Mouse (Mus musculus) forebrain, embryonic 10.5 days (tissue): ENCODE measurements around the gene Sugp1. TPM values are rescaled to one million over a fixed set of nuclear protein-coding genes. Genes with fewer than 3 reads are reported as not detected.
"Not testable (repeated sequence)": the region's sequence is repeated elsewhere in the genome, so short reads cannot be mapped to it uniquely, and the experiment has no call there.

Experiments used
- DNase-seq: peaks from one replicate; pipeline ENCODE4 v3.0.0-alpha.2; 2017; ENCODE audit warnings: low spot score; ENCODE audit errors: extremely low spot score
- H3K27ac ChIP-seq: fragments of 300-500 bp; sonication (generic); 2 replicates; pipeline ENCODE4 v1.5.1; 2016; ENCODE audit warnings: mild to moderate bottlenecking
- H3K27me3 ChIP-seq: fragments of 300-500 bp; sonication (generic); 2 replicates; pipeline ENCODE4 v1.6.1; 2016; ENCODE audit warnings: mild to moderate bottlenecking; ENCODE audit not compliant: poor library complexity, severe bottlenecking
- H3K36me3 ChIP-seq: fragments of 300-500 bp; sonication (generic); replicated peaks from 2 replicates; pipeline ENCODE4 v1.6.1; 2016; ENCODE audit warnings: mild to moderate bottlenecking, moderate library complexity
- H3K4me1 ChIP-seq: fragments of 300-500 bp; sonication (generic); 2 replicates; pipeline ENCODE4 v1.6.1; 2016
- H3K4me3 ChIP-seq: fragments of 300-500 bp; sonication (generic); 2 replicates; pipeline ENCODE4 v1.5.1; 2016; ENCODE audit warnings: mild to moderate bottlenecking, moderate library complexity
- H3K9me3 ChIP-seq: fragments of 300-500 bp; sonication (generic); 2 replicates; pipeline ENCODE4 v1.6.1; 2016; ENCODE audit warnings: mild to moderate bottlenecking, moderate library complexity
- WGBS: fragments of 180-500 bp; shearing (Covaris S2); methylation state at CpG from one replicate; pipeline ENCODE4 v1.1.7; 2016; 5-methylcytosine and 5-hydroxymethylcytosine counted together
- polyA plus RNA-seq: library from polyadenylated mRNA; unstranded; fragments of >200 nt; fragmentation: Nextera tagmentation; extraction: Ambion mirVana; gene quantifications from 2 replicates; pipeline ENCODE4 v1.2.1, GENCODE M21; 2016

Gene Sugp1
- polyA plus RNA-seq, 1 experiment from 2014 or later: 55.3 TPM

DNA sequence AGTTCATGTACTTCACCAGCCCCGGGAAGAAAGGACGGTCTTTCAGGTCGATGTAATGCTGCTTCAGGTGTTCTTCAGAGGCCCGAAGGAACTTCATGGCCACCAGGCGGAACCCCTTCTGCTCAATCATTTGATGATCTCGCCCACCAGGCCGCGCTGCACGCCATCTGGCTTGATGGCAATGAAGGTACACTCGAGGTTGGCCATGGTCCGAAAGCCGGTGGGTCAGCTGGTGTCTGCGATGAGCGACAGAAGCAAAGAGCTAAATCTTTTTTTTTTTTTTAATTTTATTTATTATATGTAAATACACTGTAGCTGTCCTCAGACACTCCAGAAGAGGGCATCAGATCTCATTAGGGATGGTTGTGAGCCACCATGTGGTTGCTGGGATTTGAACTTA is 31.8 kb upstream of the Sugp1 start:
- not testable (repeated sequence) for H3K27ac ChIP-seq, H3K36me3 ChIP-seq, H3K27me3 ChIP-seq, DNase-seq, H3K4me3 ChIP-seq, H3K9me3 ChIP-seq, H3K4me1 ChIP-seq
- 87% methylated on average over 14 of the region's 14 CpGs for WGBS

GRCm38 (mm10) chr8:70012350-70012749 is 30.3 kb upstream of the Sugp1 start:
- H3K4me1 ChIP-seq: no peaks in the 10 kb centered on the region
- H3K27me3 ChIP-seq: no peaks in the 10 kb centered on the region
- peaks cover 17% of the 10 kb centered on the region for H3K36me3 ChIP-seq
- no peak for DNase-seq
- no peaks in the 10 kb centered on the region for H3K9me3 ChIP-seq
- H3K27ac ChIP-seq: no peak overlapping the region
- 83% methylated on average over 3 of the region's 3 CpGs for WGBS
- no peak overlapping the region for H3K4me3 ChIP-seq

DNA sequence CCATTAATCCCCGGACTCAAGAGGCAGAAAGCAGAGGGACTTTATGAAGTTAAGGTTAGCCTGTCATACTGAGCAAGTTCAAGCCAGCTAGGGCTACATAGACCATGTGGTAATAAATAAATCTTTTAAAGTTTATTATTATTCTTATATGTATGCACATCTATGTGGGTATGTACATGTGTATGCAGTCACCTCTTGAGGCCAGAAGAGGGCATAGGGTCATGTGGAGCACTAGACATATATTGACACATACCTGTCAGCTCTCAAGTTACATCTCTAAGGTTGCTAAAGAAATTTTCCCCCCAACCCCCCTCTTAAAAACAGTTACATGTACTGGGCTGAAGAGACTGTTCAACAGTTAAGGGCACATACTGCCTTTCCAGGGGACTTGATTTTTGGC is 29.9 kb upstream of the Sugp1 start:
- Histone ChIP-seq H3K4me1 (no peaks in the 10 kb centered on the region), H3K4me3 (no peak overlapping the region), H3K36me3 (peaks cover 21% of the 10 kb centered on the region), H3K9me3 (no peaks in the 10 kb centered on the region), H3K27ac (no peak overlapping the region), H3K27me3 (no peaks in the 10 kb centered on the region)
- 87% methylated on average over 1 of the region's 1 CpGs for WGBS
- DNase-seq: no peak

GRCm38 (mm10) chr8:70015017-70015416 is 27.6 kb upstream of the Sugp1 start:
- no peaks in the 10 kb centered on the region for H3K27me3 ChIP-seq
- no peak overlapping the region for H3K27ac ChIP-seq
- 80% methylated on average over 1 of the region's 1 CpGs for WGBS

GRCm38 (mm10) chr8:70023596-70023995 is 19.0 kb upstream of the Sugp1 start:
- 75% methylated on average over 8 of the region's 8 CpGs for WGBS
- no peaks in the 10 kb centered on the region for H3K27me3 ChIP-seq
- H3K4me3 ChIP-seq: no peak overlapping the region
- peaks cover 100% of the 10 kb centered on the region for H3K36me3 ChIP-seq
- no peak overlapping the region for H3K27ac ChIP-seq
- no peaks in the 10 kb centered on the region for H3K4me1 ChIP-seq
- DNase-seq: no peak
- no peaks in the 10 kb centered on the region for H3K9me3 ChIP-seq

More at GRCm38 (mm10) chr8:70015017-70015416, 27.6 kb upstream of the Sugp1 start:
- Histone ChIP-seq H3K4me1 (no peaks in the 10 kb centered on the region), H3K36me3 (peaks cover 43% of the 10 kb centered on the region), H3K4me3 (no peak overlapping the region), H3K9me3 (no peaks in the 10 kb centered on the region)
- no peak for DNase-seq

DNA sequence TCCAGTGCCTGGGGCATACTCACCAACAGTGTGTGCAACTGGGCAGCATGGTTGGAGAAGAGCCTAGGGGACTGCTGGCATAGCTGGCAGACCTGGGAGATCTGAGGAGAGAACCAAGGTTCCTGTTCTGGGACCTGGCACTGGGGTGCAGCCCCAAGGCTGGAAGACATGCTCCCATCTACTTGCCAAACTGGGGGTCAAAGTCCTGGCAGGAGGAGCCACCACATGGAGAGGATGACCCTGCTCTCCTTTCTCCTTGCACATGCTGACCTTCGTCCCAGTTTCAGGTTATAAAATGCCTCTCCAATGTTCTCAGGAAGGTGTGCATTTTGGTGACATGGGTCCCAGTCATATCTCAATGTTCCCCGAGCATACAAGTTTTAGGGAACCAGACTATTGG is 16.5 kb upstream of the Sugp1 start:
- DNase-seq: no peak
- H3K27ac ChIP-seq: no peak overlapping the region
- H3K4me1 ChIP-seq: no peaks in the 10 kb centered on the region
- H3K27me3 ChIP-seq: no peaks in the 10 kb centered on the region
- H3K4me3 ChIP-seq: no peak overlapping the region
- H3K9me3 ChIP-seq: no peaks in the 10 kb centered on the region
- peaks cover 100% of the 10 kb centered on the region for H3K36me3 ChIP-seq
- 89% methylated on average over 2 of the region's 2 CpGs for WGBS

DNA sequence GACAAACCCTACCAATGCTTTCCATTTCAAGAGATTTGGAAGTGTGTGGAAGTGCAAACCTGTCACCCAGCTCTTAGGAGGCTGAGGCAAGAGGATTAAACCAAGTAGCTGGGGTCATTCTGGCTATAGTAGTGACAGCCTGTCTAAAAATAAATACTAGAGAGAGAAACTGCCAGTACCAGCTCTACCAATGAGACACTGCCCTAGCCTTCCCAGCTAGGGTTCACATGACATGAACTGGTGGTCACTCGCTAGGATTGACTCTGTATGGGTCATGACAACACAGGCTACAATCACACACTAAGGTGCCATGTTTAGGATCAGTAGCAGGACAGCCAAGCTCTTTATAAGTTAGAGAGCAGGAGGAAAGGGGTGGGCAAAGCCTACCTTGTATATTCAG is 12.4 kb upstream of the Sugp1 start:
- no peak overlapping the region for H3K4me3 ChIP-seq
- H3K36me3 ChIP-seq: peaks cover 88% of the 10 kb centered on the region
- no peaks in the 10 kb centered on the region for H3K27me3 ChIP-seq
- H3K27ac ChIP-seq: no peak overlapping the region
- H3K4me1 ChIP-seq: no peaks in the 10 kb centered on the region
- WGBS: 97% methylated on average over 1 of the region's 1 CpGs
- no peak for DNase-seq
- no peaks in the 10 kb centered on the region for H3K9me3 ChIP-seq

- H3K4me3 ChIP-seq: no peak overlapping the region
- WGBS: 100% methylated on average over 1 of the region's 1 CpGs
Observed at GRCm38 (mm10) chr8:70037994-70038393, 4.6 kb upstream of the Sugp1 start.

DNA sequence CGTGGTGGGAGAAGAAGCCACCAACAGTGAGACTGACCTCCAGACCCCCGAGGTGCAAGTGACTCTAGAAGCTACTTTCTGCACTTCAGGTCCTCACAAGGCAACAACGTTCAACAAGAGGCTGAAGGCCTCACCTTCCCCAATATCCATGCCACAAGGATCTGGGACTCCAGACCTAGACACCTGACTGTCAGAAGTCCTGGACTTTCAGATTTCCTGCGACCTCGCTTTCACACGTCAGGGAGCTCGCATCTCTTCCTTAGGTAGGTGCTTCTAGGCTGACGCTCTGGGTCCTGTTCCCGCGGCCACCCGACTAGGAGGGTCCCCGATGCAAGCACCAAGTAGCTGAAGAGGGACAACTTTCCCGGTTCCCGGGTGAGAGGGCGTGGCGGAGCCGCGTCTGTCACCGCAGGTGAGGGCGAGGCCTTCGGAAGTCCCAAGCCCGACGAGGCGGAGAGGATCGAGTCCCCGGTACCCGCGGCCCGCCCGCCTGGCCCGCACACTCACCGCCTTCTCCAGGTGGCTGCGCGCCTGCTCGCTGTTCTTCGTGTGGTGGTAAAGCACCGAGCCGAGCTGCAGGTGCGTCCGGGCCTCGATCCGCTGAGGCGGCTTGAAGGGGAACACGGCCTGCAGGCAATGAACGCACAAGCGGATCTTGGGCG is 597 bp upstream of the Sugp1 start:
- peaks cover 24% of the 10 kb centered on the region for H3K36me3 ChIP-seq
- H3K4me1 ChIP-seq: peaks cover 37% of the 10 kb centered on the region
- no peaks in the 10 kb centered on the region for H3K27me3 ChIP-seq
- H3K27ac ChIP-seq: peak overlapping the region; percentile 94
- no peaks in the 10 kb centered on the region for H3K9me3 ChIP-seq
- DNase-seq: no peak
- H3K4me3 ChIP-seq: peak overlapping the region; percentile 100
- 2% methylated on average over 47 of the region's 47 CpGs for WGBS

More at GRCm38 (mm10) chr8:70037994-70038393, 4.6 kb upstream of the Sugp1 start:
- Histone ChIP-seq H3K27ac (no peak overlapping the region), H3K9me3 (no peaks in the 10 kb centered on the region), H3K4me1 (peaks cover 24% of the 10 kb centered on the region), H3K27me3 (no peaks in the 10 kb centered on the region), H3K36me3 (peaks cover 53% of the 10 kb centered on the region)
- no peak for DNase-seq

GRCm38 (mm10) chr8:70043996-70044395 is 1.4 kb downstream of the Sugp1 start:
- Histone ChIP-seq H3K27ac (no peak overlapping the region), H3K4me3 (peak overlapping the region; percentile 100), H3K27me3 (no peaks in the 10 kb centered on the region), H3K36me3 (peaks cover 19% of the 10 kb centered on the region), H3K4me1 (peaks cover 37% of the 10 kb centered on the region), H3K9me3 (no peaks in the 10 kb centered on the region)
- DNase-seq: no peak
- WGBS: 86% methylated on average over 5 of the region's 5 CpGs

DNA sequence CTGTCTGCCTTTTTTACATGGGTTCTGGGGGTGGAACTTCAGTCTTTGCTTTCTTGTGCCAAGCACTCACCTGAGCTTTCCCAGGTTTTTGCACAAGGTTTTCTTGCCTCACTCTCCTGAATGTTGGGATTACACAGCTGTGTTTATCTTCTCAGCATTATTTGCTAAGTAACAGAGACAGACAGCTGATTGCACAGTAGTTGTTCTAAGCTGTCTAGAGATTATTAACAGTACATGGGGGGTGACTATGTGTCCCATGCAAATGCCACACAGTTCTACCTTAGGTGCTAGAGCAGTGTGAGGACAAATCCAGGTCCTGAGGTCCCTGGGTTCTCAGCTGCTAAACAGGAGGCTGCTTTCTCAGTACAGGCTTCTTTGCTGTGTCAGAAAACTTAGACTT is 7.0 kb downstream of the Sugp1 start:
- Histone ChIP-seq H3K27me3 (no peaks in the 10 kb centered on the region), H3K4me1 (no peaks in the 10 kb centered on the region), H3K27ac (no peak overlapping the region), H3K9me3 (no peaks in the 10 kb centered on the region), H3K36me3 (peaks cover 66% of the 10 kb centered on the region), H3K4me3 (no peak overlapping the region)
- no peak for DNase-seq

DNA sequence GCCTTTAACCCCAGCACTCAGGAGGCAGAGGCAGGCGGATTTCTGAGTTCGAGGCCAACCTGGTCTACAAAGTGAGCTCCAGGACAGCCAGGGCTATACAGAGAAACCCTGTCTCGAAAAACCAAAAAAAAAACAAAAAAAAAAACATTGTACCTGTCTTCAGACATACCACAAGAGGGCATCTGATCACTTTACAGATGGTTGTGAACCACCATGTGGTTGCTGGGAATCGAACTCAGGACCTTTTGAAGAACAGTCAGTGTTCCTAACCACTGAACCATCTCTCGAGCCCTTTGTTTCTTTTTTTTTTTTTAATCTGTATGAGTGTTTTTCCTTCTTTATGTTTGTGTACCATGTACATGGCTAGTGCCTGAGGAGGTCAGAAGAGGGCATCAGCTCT is 7.8 kb downstream of the Sugp1 start:
- not testable (repeated sequence) for H3K9me3 ChIP-seq, H3K27me3 ChIP-seq, H3K27ac ChIP-seq, H3K4me3 ChIP-seq, H3K4me1 ChIP-seq, DNase-seq
- 91% methylated on average over 5 of the region's 5 CpGs for WGBS
- peaks cover 74% of the 10 kb centered on the region for H3K36me3 ChIP-seq

DNA sequence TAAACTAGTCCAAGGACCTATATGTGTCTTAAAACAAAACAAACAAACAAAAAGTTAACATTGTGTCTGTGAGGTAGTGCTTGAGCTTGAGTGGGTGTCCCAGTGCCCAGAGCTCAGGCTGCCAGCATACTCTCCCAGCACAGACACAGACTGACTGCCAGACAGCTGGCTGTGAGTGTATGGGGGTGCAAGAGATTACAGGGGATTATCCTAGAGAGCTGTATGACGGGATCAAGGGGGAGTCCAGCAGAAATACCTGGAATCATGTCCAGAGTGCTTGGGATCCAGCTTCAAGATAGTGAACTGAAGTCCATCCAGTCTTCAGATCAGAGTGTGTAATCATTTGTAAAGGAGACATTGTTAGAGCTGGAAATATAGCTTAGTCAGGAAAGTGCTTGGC is 15.1 kb downstream of the Sugp1 start:
- no peak overlapping the region for H3K4me3 ChIP-seq
- no peaks in the 10 kb centered on the region for H3K9me3 ChIP-seq
- H3K36me3 ChIP-seq: peaks cover 99% of the 10 kb centered on the region
- no peaks in the 10 kb centered on the region for H3K27me3 ChIP-seq
- no peak overlapping the region for H3K27ac ChIP-seq
- no peaks in the 10 kb centered on the region for H3K4me1 ChIP-seq
- no peak for DNase-seq
- WGBS: 71% methylated on average over 1 of the region's 1 CpGs
